Mouse (Mus musculus) myocyte (in vitro differentiated cells): ENCODE measurements around the gene Apba3.

Source experiments
- E2F4 ChIP-seq: IDR thresholded peaks from one replicate; pipeline ENCODE4 v1.6.1; 2011; ENCODE audit warnings: mild to moderate bottlenecking, control low read depth, moderate library complexity; ENCODE audit not compliant: insufficient read depth
- MAX ChIP-seq: IDR thresholded peaks from one replicate; pipeline ENCODE4 v1.6.1; 2011; ENCODE audit warnings: low read depth, mild to moderate bottlenecking, control low read depth
- POLR2A ChIP-seq: IDR thresholded peaks from one replicate; pipeline ENCODE4 v1.6.1; 2011; ENCODE audit warnings: low read depth, mild to moderate bottlenecking, control low read depth, moderate library complexity; ENCODE audit not compliant: insufficient read length

GRCm38 (mm10) chr10:81322444-81322843 is 55.7 kb downstream of the Apba3 start:
- no peak for TF ChIP-seq MAX
- TF ChIP-seq POLR2A = no peak
- TF ChIP-seq E2F4 = no peak
